Mouse (Mus musculus) T-cell, adult 2 months (primary cell): Measurements from ENCODE around the gene Prr12.

Source experiments
- DNase-seq: peaks from one replicate; pipeline ENCODE4 v3.0.0; 2022; ENCODE audit warnings: low spot score

The Prr12 gene

GRCm38 (mm10) chr7:45050945-45051600, 1.6 kb downstream of the Prr12 start:
- no peak for DNase-seq

- no peak for DNase-seq
These were observed 3.6 kb downstream of the Prr12 start for GRCm38 (mm10) chr7:45048923-45049657.

- DNase-seq, result no peak
These were observed 4.4 kb downstream of the Prr12 start for GRCm38 (mm10) chr7:45048001-45048890.

GRCm38 (mm10) chr7:45047491-45047890, 5.2 kb downstream of the Prr12 start:
- DNase-seq, result no peak

- DNase-seq, result no peak
These were observed 5.8 kb downstream of the Prr12 start for GRCm38 (mm10) chr7:45046853-45047350.

- no peak for DNase-seq
These were observed 6.9 kb downstream of the Prr12 start for GRCm38 (mm10) chr7:45045741-45046140.

GRCm38 (mm10) chr7:45043307-45043706, 9.4 kb downstream of the Prr12 start:
- no peak for DNase-seq

GRCm38 (mm10) chr7:45040851-45041250, 11.8 kb downstream of the Prr12 start:
- no peak for DNase-seq

- no peak for DNase-seq
These were observed 14.3 kb downstream of the Prr12 start for GRCm38 (mm10) chr7:45038411-45038810.

- DNase-seq, result peak; percentile 73
These were observed 14.8 kb downstream of the Prr12 start for GRCm38 (mm10) chr7:45037720-45038361.

GRCm38 (mm10) chr7:45036702-45037101, 16.0 kb downstream of the Prr12 start:
- DNase-seq, result no peak

- no peak for DNase-seq
These were observed 17.1 kb downstream of the Prr12 start for GRCm38 (mm10) chr7:45035631-45036030.

GRCm38 (mm10) chr7:45033722-45034359, 18.8 kb downstream of the Prr12 start:
- no peak for DNase-seq

GRCm38 (mm10) chr7:45030857-45031256, 21.8 kb downstream of the Prr12 start:
- DNase-seq, result no peak

- DNase-seq, result no peak
These were observed 22.7 kb downstream of the Prr12 start for GRCm38 (mm10) chr7:45029995-45030394.

- no peak for DNase-seq
These were observed 24.3 kb downstream of the Prr12 start for GRCm38 (mm10) chr7:45028351-45028750.

- no peak for DNase-seq
These were observed 24.9 kb downstream of the Prr12 start for GRCm38 (mm10) chr7:45027761-45028160.

GRCm38 (mm10) chr7:45026256-45026655, 26.4 kb downstream of the Prr12 start:
- no peak for DNase-seq

- no peak for DNase-seq
These were observed 27.0 kb downstream of the Prr12 start for GRCm38 (mm10) chr7:45025601-45026220.

- no peak for DNase-seq
These were observed 28.1 kb downstream of the Prr12 start for GRCm38 (mm10) chr7:45024281-45025248.
